Mouse (Mus musculus): ENCODE measurements around the gene Stat1.

- no peak for TF ChIP-seq ZNF384 (IDR thresholded peaks at IDR 0.05; ENCODE audit: low read depth, low read length)
- TF ChIP-seq MAFK (IDR thresholded peaks at IDR 0.05; ENCODE audit: insufficient read depth, low read depth, low read length), result no peak
- no peak for TF ChIP-seq ZC3H11A (IDR thresholded peaks at IDR 0.05; ENCODE audit: borderline replicate concordance, low read depth, low read length)
- no peak for TF ChIP-seq HCFC1 (IDR thresholded peaks at IDR 0.05; ENCODE audit: borderline replicate concordance, insufficient read depth, low read length)
- TF ChIP-seq CHD2 (IDR thresholded peaks at IDR 0.05; ENCODE audit: low read depth, low read length), result no peak
Observed at GRCm38 (mm10) chr1:52116441-52116840, 2.8 kb upstream of the Stat1 start.

Measured in ES-E14 (cell line).